Mouse (Mus musculus) left cerebral cortex, adult 18-20 months (tissue): ENCODE data around the gene Mad2l2. TPM values are rescaled to one million over a fixed set of nuclear protein-coding genes. Genes with fewer than 3 reads are reported as not detected.
A peak's percentile ranks its signal among the peaks of the same experiment; 100 is the strongest.
"Not testable (repeated sequence)": the region's sequence is repeated elsewhere in the genome, so short reads cannot be mapped to it uniquely, and the experiment has no call there.

Experiments used
- DNase-seq, 2 experiments: peaks; one replicate each; pipeline ENCODE4 v3.0.0; 2021 to 2022; ENCODE audit warnings: low spot score in 2 of 2, mixed read lengths in 1 of 2
- total RNA-seq, 2 experiments: library from RNA; stranded (reverse); gene quantifications; 2 replicates each; pipeline ENCODE4 v1.2.3; 2021

The Mad2l2 gene
- total RNA-seq, 2 experiments from 2014 or later = 10.7 to 17.5 TPM

GRCm38 (mm10) chr4:148104146-148104545 is 26.0 kb upstream of the Mad2l2 start:
- no peak for DNase-seq

GRCm38 (mm10) chr4:148107621-148108291 is 22.4 kb upstream of the Mad2l2 start:
- no peak for DNase-seq

- no peak for DNase-seq
Observed at GRCm38 (mm10) chr4:148108565-148109100, 21.6 kb upstream of the Mad2l2 start.

- no peak for DNase-seq
Observed at GRCm38 (mm10) chr4:148109215-148109614, 21.0 kb upstream of the Mad2l2 start.

GRCm38 (mm10) chr4:148112519-148112918 is 17.7 kb upstream of the Mad2l2 start:
- no peak for DNase-seq

DNA sequence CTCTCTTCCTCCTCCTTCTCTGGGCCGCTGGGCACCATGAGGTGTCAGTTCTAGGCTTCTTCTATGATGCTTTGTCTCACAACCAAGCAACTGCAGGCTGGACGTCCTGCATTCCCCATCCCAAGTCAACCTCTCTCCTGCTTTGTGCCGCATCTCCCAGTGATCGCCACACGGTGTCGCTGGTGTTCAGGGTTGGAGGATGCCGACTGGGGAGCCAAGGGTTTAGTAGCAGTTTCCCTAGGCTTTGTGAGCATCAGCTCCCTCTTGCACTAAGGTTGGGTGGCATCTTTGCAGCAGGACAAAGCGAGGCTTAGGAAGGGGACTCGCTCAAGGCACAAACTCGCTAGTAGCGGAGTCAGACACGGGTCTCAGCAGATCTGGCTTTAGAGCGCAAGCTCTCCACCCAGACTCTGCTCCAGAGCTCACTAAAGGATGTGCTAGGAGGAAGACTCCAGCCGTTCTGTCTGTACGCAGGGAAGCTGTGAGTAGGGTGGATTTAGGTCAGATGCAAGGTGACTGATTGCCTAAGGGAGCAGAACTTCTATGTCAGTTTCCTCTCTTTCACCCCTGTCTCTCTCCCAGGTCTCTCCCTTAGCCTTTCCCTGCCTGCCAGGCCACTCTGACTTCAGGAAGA is 15.3 kb upstream of the Mad2l2 start:
- peak; percentile 85 to 91 for DNase-seq

DNA sequence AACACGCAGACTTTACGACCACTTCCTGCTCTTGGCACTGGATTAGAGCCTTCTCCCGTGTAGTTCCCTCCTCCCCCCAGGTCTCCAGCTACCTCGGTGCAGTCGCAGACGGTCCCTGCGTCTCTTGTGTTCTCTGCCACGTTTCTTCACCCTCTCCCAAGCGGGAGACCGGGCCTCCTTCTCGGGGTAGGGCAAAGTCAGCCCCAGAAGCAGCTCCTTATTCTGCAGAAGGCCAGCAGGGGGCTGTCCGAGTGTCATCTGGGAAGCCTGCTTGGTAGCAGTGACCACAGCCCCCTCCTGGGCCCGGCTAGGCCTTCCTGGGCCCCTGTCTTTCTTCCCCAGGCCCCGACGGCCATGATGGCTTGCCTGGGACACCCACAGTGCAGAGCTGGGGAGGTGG is 14.7 kb upstream of the Mad2l2 start:
- DNase-seq = no peak

DNA sequence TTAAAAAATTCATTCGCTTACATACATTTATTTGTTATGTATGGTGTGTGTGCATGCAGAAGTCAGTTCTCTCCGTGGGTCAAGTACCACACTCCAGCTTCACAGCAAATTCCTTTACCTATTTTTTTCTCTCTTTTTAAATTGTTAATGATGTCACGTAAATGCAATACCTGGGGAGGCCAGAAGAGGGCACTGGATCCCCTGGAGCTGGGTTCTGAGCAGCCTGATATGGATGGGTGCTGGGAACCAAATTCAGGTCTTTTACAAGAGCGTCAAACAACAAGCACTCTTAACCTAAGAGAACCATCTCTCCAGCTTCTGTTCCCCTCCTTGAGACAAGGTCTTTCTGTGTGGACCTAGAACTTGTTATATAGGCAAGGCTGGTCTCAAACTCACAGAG is 13.5 kb upstream of the Mad2l2 start:
- DNase-seq = no peak

- DNase-seq = no peak
Observed at GRCm38 (mm10) chr4:148117392-148117791, 12.8 kb upstream of the Mad2l2 start.

- not testable (repeated sequence) for DNase-seq
Observed at GRCm38 (mm10) chr4:148119578-148119977, 10.6 kb upstream of the Mad2l2 start.

- no peak for DNase-seq
Observed at GRCm38 (mm10) chr4:148120555-148120954, 9.6 kb upstream of the Mad2l2 start.

DNA sequence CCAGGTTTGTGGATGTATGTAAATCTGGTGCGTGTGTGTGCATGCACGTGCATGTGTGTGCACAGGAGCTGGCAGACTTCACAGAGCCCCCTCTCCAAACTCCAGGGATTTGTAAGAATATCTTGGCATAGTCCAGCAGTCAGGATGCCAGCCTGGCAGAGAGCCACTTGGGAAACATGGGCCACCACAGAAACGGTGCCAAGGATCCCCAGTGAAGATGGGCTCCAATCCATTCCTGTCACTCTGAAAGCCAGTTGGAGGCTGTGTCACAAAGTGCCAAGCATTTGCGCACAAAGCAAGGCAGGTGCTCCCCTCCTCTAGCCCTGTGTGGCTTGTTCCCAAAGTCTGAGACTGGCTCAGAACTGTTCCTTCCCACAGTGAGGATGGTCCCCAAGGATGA is 8.8 kb upstream of the Mad2l2 start:
- DNase-seq = no peak

DNA sequence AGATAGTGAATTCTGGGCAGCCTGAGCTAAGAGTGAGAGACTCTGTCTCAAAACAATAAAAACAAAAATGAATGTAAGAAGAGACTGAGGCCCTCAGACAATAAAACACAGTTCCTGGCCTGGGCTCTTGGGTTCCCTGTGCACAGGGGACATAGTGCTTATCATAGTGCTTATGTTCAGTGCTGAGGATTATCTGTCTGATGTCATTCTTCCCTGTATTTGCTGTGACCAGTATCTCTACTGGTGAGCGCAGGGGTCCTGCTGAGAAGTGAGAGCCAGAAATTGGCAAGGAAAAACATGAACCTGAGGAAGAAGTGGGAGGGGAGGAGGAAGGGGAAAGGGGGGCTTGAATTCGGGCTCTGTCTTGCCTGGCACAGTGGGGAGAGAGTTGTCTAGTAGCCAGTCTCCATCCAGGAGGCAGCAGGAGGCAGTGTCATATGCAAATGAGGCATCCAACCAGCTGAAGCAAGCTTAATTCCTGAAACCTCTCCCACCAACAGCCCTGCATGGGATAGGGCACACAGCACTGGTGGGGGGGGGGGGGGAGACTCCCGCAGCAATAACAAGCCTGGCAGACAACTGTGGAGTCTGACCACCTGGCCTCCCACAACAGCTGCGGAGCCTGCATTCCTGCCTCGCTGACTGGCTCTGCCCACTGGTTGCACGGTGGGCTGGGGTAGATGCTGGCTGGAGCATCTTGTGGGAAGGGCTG is 8.0 kb upstream of the Mad2l2 start:
- no peak for DNase-seq

- no peak for DNase-seq
Observed at GRCm38 (mm10) chr4:148122694-148123066, 7.5 kb upstream of the Mad2l2 start.

DNA sequence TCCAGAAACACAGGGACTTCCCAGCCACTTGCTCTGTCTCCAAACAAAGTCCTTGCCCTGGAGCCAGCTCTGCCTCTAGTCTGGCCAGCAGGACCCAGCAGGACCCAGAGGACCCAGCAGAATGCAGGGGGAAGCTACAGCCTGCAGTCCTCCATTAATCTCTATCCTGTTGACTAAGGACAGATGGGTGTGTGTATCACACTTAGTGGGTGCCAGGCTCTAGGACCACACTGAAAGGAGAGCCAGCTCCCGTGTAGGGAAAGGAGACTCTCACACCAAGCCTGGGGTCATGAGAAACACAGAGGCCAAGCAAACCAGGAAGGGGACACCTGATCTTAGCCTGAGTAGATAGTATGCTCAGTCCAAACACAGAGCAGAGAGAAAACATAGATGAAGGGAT is 1.9 kb upstream of the Mad2l2 start:
- no peak for DNase-seq

GRCm38 (mm10) chr4:148128672-148129071 is 1.5 kb upstream of the Mad2l2 start:
- no peak for DNase-seq

GRCm38 (mm10) chr4:148130561-148131413 is 603 bp downstream of the Mad2l2 start, which contains the start of gene Draxin:
TSS of gene Draxin (minus strand) at chr4:148130698.
- DNase-seq = no peak

- DNase-seq = no peak
Observed at GRCm38 (mm10) chr4:148131497-148132081, 1.4 kb downstream of the Mad2l2 start.

- no peak for DNase-seq
Observed at GRCm38 (mm10) chr4:148134988-148135387, 4.8 kb downstream of the Mad2l2 start.

- no peak for DNase-seq
Observed at GRCm38 (mm10) chr4:148137503-148137902, 7.3 kb downstream of the Mad2l2 start.

GRCm38 (mm10) chr4:148139767-148140097 is 9.5 kb downstream of the Mad2l2 start:
- DNase-seq = no peak
